Mouse (Mus musculus) heart, postnatal 4 days (tissue): ENCODE data around the gene Slc2a6. TPM values are rescaled to one million over a fixed set of nuclear protein-coding genes. Genes with fewer than 3 reads are reported as not detected.
A peak's percentile ranks its signal among the peaks of the same experiment; 100 is the strongest.

Experiments used
- DNase-seq: peaks from one replicate; pipeline ENCODE4 v3.0.0; 2021
- total RNA-seq, 2 experiments: library from RNA; stranded (reverse); gene quantifications; 2 replicates each; pipeline ENCODE4 v1.2.3; 2021

The Slc2a6 gene
- total RNA-seq, result under 1 TPM; 0.18 to 0.24 TPM

GRCm38 (mm10) chr2:27027618-27028436 lies at the start of gene Slc2a6:
Gene Slc2a6, minus strand, starts transcription at chr2:27027998.
- peak; percentile 86 for DNase-seq

DNA sequence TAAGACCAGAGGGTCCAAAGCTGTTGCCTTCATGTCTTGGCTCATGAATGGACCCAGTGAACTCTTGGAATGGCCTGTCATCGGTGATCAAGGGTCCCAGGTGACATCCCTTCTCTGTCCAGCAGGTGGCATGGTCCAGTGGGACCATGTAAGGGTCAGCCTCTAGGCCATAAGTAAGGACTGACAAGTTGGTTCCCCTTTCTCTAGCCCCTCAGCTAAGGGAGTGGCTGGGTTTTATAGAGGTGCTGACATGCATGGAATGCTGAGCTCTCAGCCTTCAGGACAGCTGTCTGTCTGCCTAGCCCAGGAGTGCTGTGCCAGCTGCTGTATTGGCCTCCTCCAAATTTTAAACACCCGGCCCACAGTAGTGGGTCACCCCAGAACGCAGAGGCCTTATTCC lies 47.7 kb upstream of the Slc2a6 start:
- DNase-seq, result peak; percentile 77

- DNase-seq, result peak; percentile 73
Measured at GRCm38 (mm10) chr2:27074804-27075203, 47.0 kb upstream of the Slc2a6 start.

DNA sequence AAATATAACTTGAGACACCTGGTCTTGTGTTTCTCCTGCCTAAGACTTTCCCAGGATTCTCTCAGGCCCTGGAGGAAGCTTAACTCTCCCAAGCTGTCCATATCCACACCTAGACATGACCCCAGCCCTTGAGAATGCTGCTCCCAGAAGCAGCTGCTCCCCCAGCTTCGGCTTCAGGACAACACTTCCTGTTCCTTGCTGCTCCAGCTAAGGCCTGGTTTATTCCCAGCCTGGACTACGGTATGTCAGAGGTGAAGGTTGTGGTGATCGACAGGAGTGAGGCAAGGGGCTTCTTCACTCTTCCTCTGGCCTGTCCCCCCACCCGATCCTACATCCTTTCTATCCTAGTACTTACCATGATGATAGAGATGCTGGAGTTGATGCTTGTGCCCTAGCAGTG lies 45.6 kb upstream of the Slc2a6 start:
- DNase-seq, result no peak

DNA sequence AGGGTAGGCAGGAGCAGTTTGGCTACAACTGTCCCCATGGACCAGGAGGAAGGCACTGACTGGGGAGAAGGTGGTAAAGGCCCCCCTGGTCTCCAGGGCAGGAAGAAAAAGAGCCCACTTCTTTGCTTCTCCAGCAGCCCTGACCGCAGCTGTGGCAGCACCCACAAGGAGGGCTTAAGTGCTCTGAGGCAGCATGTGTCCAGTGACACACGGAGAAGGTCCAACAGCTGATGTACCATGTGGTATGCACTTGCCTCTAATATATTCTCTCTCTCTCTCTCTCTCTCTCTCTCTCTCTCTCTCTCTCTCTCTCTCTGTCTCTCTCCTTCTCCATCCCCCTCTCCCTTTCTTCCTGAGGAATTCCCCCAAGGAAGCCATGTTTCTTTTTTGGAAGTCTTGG lies 44.2 kb upstream of the Slc2a6 start, which contains the start of gene Mymk:
TSS of gene Mymk (minus strand) at position 202 of the 400 bp plus-strand sequence.
- no peak for DNase-seq

GRCm38 (mm10) chr2:27071137-27071536 lies 43.3 kb upstream of the Slc2a6 start:
- DNase-seq, result peak; percentile 86

DNA sequence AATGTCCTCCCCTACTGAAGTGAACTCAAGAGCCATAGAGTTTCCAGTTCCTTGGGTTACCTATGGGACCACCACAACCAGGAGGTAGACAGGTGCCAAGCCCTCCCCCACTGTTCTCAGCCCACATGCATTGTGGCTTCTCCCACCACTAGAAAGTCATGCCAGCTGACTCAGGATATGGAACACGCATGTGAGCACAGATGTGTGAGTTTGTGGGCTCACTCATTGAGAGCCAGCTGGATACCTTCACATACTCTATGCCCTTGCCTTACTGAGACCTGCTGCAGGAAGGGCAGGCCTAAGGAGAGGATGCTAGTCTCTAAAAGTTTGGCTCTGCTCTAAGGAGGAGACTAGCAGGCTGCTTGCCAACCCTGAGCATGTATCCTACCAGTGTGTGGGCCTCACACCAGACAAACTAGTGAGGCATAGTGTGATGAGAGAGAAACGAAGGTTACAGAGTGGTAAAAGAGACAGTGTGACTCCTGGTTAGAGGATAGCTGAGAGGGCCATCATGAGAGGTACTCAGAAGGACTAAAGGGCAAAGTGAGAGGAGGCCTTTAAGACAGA lies 42.5 kb upstream of the Slc2a6 start:
- DNase-seq, result no peak

DNA sequence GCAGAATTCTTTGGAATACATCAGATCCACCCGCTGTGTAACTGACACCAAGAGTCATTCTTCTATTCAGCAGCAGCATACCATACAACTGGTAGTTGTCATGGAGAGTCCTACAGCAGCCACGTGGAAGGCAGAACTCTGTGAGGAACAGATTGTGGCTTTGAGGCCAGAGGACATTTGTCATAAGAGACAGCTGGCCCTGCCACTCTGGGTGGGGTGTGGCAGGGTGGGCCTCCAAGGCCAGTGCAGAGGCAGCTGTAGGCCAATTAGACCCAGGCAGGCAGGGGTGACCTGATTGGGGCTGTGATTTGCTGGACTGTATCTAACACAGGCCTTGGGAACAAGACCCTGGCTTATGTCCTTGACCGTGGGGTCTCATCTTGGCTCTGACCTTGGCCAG lies 41.8 kb upstream of the Slc2a6 start:
- no peak for DNase-seq

DNA sequence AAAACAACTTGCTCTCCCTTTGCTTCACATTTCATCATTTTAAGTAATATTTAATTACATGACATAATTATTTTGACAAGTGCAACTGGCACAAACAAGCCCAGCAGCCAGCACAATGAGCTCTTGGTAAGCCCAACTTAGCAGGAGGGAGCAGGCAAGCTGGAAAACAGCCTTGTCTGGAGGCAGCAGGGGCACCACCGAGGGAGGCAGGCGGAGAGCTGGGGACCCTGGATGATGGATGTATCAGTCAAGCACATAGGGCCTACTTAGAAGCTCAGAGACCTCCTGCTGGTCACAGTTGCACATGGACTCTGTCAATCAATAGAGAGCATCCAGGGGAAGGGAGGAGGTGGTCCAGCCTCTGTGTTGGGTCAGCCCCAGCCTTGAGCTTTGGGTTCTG lies 40.2 kb upstream of the Slc2a6 start:
- no peak for DNase-seq

- no peak for DNase-seq
Measured at GRCm38 (mm10) chr2:27067124-27067523, 39.3 kb upstream of the Slc2a6 start.

- DNase-seq, result no peak
Measured at GRCm38 (mm10) chr2:27059187-27059586, 31.4 kb upstream of the Slc2a6 start.

GRCm38 (mm10) chr2:27058751-27059150 lies 31.0 kb upstream of the Slc2a6 start:
- no peak for DNase-seq

GRCm38 (mm10) chr2:27058251-27058650 lies 30.5 kb upstream of the Slc2a6 start:
- DNase-seq, result no peak

GRCm38 (mm10) chr2:27049408-27049807 lies 21.6 kb upstream of the Slc2a6 start:
- no peak for DNase-seq

DNA sequence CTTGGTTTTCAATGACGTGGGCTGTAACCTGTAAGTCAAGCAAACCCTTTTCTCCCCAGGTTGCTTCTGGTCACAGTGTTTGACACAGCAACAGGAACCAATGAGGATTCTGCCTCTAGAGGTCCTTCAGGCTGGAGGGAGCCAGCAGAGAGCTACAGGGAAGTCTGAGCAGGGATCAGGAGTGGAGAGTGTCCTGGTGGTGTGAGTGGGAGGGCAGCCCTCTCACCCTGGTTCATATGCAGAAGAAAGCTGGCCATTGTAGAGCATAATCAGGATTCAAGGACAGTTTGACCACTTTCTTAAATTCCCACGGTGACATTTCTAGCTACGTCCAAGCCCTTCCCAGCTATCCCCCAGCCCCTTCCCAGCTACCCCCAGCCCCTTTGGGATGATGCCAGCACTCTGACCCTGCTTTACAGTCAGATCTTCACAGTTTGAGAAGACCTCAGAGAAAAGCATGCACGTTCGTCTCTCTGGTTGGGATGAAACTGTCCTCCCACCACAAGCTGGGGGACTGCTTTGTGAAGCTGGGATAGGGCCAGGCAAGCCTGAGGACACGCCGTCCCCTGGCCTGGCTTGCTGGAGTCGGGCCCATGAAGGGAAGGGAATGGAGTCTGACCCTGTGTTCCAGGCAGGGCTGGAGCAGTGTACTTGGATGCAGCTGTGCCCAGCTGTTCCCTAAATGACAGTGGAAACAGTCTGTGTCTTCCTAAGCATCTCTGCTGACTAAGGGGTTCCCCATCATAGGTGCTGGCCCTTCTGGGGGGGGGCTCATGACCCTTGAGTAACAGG lies 18.4 kb upstream of the Slc2a6 start:
- DNase-seq, result peak; percentile 83

GRCm38 (mm10) chr2:27044641-27045040 lies 16.8 kb upstream of the Slc2a6 start:
- no peak for DNase-seq

DNA sequence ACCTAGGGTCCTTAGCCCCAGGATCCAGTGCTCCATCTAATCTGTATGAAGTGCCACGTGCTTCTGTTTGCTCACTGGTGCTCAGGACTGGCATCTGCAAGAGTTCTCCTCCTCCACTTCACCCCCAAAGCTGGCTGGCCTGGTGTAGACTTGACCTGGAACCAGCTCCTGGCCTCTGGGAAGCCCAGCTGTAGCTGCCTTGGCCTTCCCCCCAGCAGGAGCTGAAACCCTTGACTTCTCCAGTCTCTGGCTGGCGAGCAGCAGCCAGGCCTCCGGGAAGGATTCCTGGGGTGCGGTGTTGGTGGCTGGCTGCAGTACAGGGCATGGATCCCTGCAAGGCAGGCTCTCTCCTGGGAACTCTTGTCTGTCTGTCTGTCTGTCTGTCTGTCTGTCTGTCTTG lies 16.4 kb upstream of the Slc2a6 start:
- DNase-seq, result no peak

DNA sequence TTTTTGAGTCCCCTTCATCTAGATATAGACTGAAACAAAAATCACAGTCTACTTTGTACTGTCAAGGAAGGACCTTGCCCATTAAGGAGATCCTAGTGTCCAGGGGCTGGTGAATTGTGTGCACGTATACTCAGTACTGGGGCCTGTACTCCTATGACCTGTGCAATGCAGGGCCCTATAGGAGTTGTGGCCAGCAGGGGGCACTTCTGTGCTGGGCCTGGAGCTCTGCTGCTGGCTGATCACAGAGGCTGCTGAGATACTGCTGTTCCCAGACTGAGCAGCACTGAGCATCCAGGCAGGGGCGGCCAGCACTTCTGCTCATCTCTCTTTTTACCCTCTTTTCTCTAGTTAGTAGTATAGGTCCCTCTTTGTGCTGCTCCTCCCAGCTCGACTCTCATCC lies 15.7 kb upstream of the Slc2a6 start:
- DNase-seq, result peak; percentile 93

- DNase-seq, result no peak
Measured at GRCm38 (mm10) chr2:27042131-27042844, 14.5 kb upstream of the Slc2a6 start.

- peak; percentile 37 for DNase-seq
Measured at GRCm38 (mm10) chr2:27039286-27039685, 11.5 kb upstream of the Slc2a6 start.

GRCm38 (mm10) chr2:27038596-27038995 lies 10.8 kb upstream of the Slc2a6 start:
- DNase-seq, result peak; percentile 88

GRCm38 (mm10) chr2:27037008-27037407 lies 9.2 kb upstream of the Slc2a6 start:
- no peak for DNase-seq

DNA sequence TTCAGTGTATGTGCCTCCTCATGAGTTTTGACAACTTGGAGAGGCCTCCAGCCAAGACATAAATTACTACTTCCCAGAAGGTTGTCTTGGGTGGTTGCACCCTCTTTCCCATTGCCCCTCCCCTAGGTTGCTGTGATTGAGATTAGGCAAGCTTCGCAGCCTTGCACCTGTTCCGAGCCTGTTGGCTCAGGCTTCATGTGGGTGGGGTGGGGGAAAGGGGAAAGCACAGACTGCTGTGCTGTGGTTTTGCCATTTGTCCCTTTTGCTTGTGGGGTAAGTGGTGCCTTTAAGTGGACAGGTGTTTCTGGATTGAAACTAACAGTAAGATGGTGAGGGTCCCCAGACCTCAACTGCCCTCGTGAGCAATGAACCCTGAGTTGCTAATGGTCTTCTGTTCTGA lies 8.2 kb upstream of the Slc2a6 start:
- DNase-seq, result no peak
